ENCODE assay signal across 8 mouse cellular contexts in genomic region chr3:84061523-84062453, GRCm38 (mm10). TPM values are rescaled to one million over a fixed set of nuclear protein-coding genes. Genes with fewer than 3 reads are reported as not detected.
A peak's percentile ranks its signal among the peaks of the same experiment; 100 is the strongest.
DNase-seq lines count a peak whose midpoint lies in the region; ATAC-seq and TF ChIP-seq lines count a peak whose summit lies in the region.
"Had no signal": no experiment of that assay in that cellular context is flagged by ENCODE, and none has a peak within 500 bp of the region (broad histone marks: within the 10 kb centered on the region; RNA-seq: fewer than 3 reads in every experiment).

No protein-coding gene starts in this region.

- no peak overlapping the region for H3K27ac ChIP-seq in lung, embryonic 15.5 days
- H3K27ac ChIP-seq in embryonic facial prominence, embryonic 13.5 days, result peak overlapping the region; percentile 62; the same call in 1 of the 2 replicates
- H3K27ac ChIP-seq in heart, postnatal 0 days (ENCODE audit: low read depth), result peak overlapping the region; percentile 67

- H3K9ac ChIP-seq in lung, embryonic 15.5 days, result no peak overlapping the region
- H3K9ac ChIP-seq in embryonic facial prominence, embryonic 13.5 days, result no peak overlapping the region
- no peak overlapping the region for H3K9ac ChIP-seq in heart, postnatal 0 days (replicated peaks; ENCODE audit: low read depth, low read length)

- 0 out of 2 replicates have a peak overlapping the region, but pooled peaks have one; percentile 8 for H3K4me2 ChIP-seq in lung, embryonic 15.5 days
- no peak overlapping the region for H3K4me2 ChIP-seq in embryonic facial prominence, embryonic 13.5 days
- no peak overlapping the region for H3K4me2 ChIP-seq in heart, postnatal 0 days (ENCODE audit: low read depth, low read length)

- no peak for TF ChIP-seq EP300 in heart, postnatal 0 days (IDR thresholded peaks at IDR 0.05; ENCODE audit: low read depth)

- no peak for DNase-seq in lung, adult 2 months
- peak; percentile 39 for DNase-seq in heart, postnatal 0 days (ENCODE audit: low spot score)
- DNase-seq in skeletal muscle tissue, adult 2 months (ENCODE audit: low read depth, low spot score), result peak; percentile 80
- DNase-seq in layer of hippocampus, adult 9-10 months (ENCODE audit: low spot score), result no peak
- no peak for DNase-seq in left cerebral cortex, adult 9 months (ENCODE audit: low spot score in 2 of 2)
- DNase-seq: cerebellum, adult 18-20 months had no signal

- no peak for ATAC-seq in lung, embryonic 15.5 days (ENCODE audit: borderline replicate concordance, extremely low read depth, low FRiP score, low TSS enrichment)
- no peak for ATAC-seq in embryonic facial prominence, embryonic 13.5 days (ENCODE audit: insufficient number of reproducible peaks, insufficient read depth, low FRiP score, low TSS enrichment, low read depth)
- ATAC-seq in heart, postnatal 0 days (ENCODE audit: insufficient read depth, low read depth), result peak; percentile 69

- peaks cover 17% of the 10 kb centered on the region; the same call in 1 of the 2 replicates for H3K4me1 ChIP-seq in lung, embryonic 15.5 days
- H3K4me1 ChIP-seq in lung, adult 2 months (ENCODE audit: control insufficient read depth, insufficient read depth, low read length), result no peaks in the 10 kb centered on the region
- peaks cover 17% of the 10 kb centered on the region for H3K4me1 ChIP-seq in embryonic facial prominence, embryonic 13.5 days
- H3K4me1 ChIP-seq in heart, postnatal 0 days (ENCODE audit: control insufficient read depth, insufficient read depth), result peaks cover 28% of the 10 kb centered on the region

- no peaks in the 10 kb centered on the region for H3K27me3 ChIP-seq in lung, embryonic 15.5 days
- no peaks in the 10 kb centered on the region for H3K27me3 ChIP-seq in embryonic facial prominence, embryonic 13.5 days
- H3K27me3 ChIP-seq in heart, postnatal 0 days (ENCODE audit: control insufficient read depth, insufficient read depth, low read length), result no peaks in the 10 kb centered on the region

- TF ChIP-seq POLR2A in lung, adult 2 months (IDR thresholded peaks at IDR 0.05; ENCODE audit: borderline replicate concordance, extremely low read depth, low read depth, low read length), result no peak

- WGBS in lung, embryonic 15.5 days, result 64% methylated on average over 13 of the region's 13 CpGs
- WGBS in lung, adult 2 months, result 55% methylated on average over 13 of the region's 13 CpGs
- WGBS in embryonic facial prominence, embryonic 13.5 days, result 69% methylated on average over 13 of the region's 13 CpGs
- 46% methylated on average over 13 of the region's 13 CpGs for WGBS in heart, postnatal 0 days

- no peaks in the 10 kb centered on the region for H3K9me3 ChIP-seq in lung, embryonic 15.5 days
- no peaks in the 10 kb centered on the region for H3K9me3 ChIP-seq in embryonic facial prominence, embryonic 13.5 days
- 0 out of 2 replicates have a peak, but pooled peaks cover 3% of the 10 kb centered on the region for H3K9me3 ChIP-seq in heart, postnatal 0 days (replicated peaks; ENCODE audit: control insufficient read depth, low read length)

- no peak overlapping the region for H3K4me3 ChIP-seq in lung, embryonic 15.5 days
- no peak overlapping the region for H3K4me3 ChIP-seq in lung, adult 2 months (replicated peaks; ENCODE audit: extremely low read depth, low read depth, low read length)
- no peak overlapping the region for H3K4me3 ChIP-seq in embryonic facial prominence, embryonic 13.5 days
- H3K4me3 ChIP-seq in heart, postnatal 0 days (ENCODE audit: low read depth, low read length), result no peak overlapping the region

- no peaks in the 10 kb centered on the region for H3K36me3 ChIP-seq in lung, embryonic 15.5 days
- no peaks in the 10 kb centered on the region for H3K36me3 ChIP-seq in embryonic facial prominence, embryonic 13.5 days
- no peaks in the 10 kb centered on the region for H3K36me3 ChIP-seq in heart, postnatal 0 days (replicated peaks; ENCODE audit: control insufficient read depth, insufficient read depth, low read length)

- TF ChIP-seq CTCF in lung, adult 2 months (IDR thresholded peaks at IDR 0.05; ENCODE audit: insufficient read depth, low read length), result no peak
- no peak for TF ChIP-seq CTCF in heart, postnatal 0 days (IDR thresholded peaks at IDR 0.05; ENCODE audit: low read depth)

RNA-seq across cellular contexts. Expression of gene Tmem131l, which starts 21.8 kb away (rescaled TPM):
- polyA plus RNA-seq in lung, embryonic 15.5 days (2015; fragmentation: Nextera tagmentation; extraction: Ambion mirVana), result 41.6 and 55.9 TPM in 2 replicates
- polyA plus RNA-seq in lung, adult 2 months (2012; rRNA removed), result 21.3 and 24.5 TPM in 2 replicates
- 65.7 and 67.4 TPM in 2 replicates for polyA plus RNA-seq in embryonic facial prominence, embryonic 13.5 days (2015; fragmentation: Nextera tagmentation; extraction: Ambion mirVana)
- 32.6 and 33.4 TPM in 2 replicates for total RNA-seq in heart, postnatal 0 days (2014; rRNA removed; ENCODE audit: low replicate concordance)
- 14.7 and 16.5 TPM in 2 replicates for polyA plus RNA-seq in heart, postnatal 0 days (2015; fragmentation: Nextera tagmentation; extraction: Ambion mirVana)

Comparison
In these comparisons a context has a peak if more than half of its experiments do, and no peak if none do; other contexts are left out.
1. DNase-seq: peak in heart, postnatal 0 days (single experiment) and skeletal muscle tissue, adult 2 months (single experiment); none in lung, adult 2 months (single experiment), layer of hippocampus, adult 9-10 months (single experiment) and left cerebral cortex, adult 9 months (0 of 2).